Mouse (Mus musculus): Measurements from ENCODE around the gene Sema5a.

DNA sequence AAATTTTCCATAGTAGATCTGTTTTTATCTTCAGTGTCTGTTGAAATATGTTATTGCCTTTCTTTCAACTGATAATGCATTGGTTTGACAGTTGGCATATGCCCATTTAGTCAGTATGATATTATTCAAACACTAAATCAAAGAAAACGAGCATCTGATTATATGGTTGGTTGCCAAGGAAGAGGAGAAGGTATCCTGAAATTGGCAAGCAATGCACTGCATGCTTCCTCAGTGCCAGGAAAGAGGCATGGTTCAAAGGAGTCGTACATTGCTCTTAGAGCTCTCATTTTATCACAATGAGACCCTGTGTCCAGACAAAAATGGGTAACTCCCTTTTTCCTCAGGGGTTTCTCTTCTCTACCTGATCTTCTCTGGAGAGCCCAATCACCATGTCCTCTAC lies 214.4 kb downstream of the Sema5a start:
- TF ChIP-seq CTCF (IDR thresholded peaks at IDR 0.05) (no peak), EP300 (IDR thresholded peaks at IDR 0.05) (no peak)
